Mouse (Mus musculus): ENCODE measurements at regions not wholly inside any gene's neighbourhood (a gene's known extent, or its start where the extent isn't known, plus 50 kb on each side); places are given as distances from the start of the nearest gene placed in this dataset.

- no peaks in the 10 kb centered on the region for H3K4me1 ChIP-seq (ENCODE audit: control insufficient read depth, insufficient read depth, low read length)
- no peak overlapping the region for H3K4me3 ChIP-seq (ENCODE audit: low read depth, low read length)
- H3K27me3 ChIP-seq (ENCODE audit: control insufficient read depth, insufficient read depth, low read length), result no peaks in the 10 kb centered on the region
- H3K4me2 ChIP-seq (replicated peaks; ENCODE audit: low read depth, low read length), result no peak overlapping the region
- H3K9ac ChIP-seq (replicated peaks; ENCODE audit: low read depth, low read length), result no peak overlapping the region
- 77% methylated on average over 2 of the region's 2 CpGs for WGBS
- H3K36me3 ChIP-seq (ENCODE audit: control insufficient read depth, insufficient read depth, low read length), result no peaks in the 10 kb centered on the region
- H3K27ac ChIP-seq (ENCODE audit: low read length), result no peak overlapping the region
- no peaks in the 10 kb centered on the region; the same call in 1 of the 2 replicates for H3K9me3 ChIP-seq (ENCODE audit: control insufficient read depth, low read depth, low read length)
- no peak for ATAC-seq (ENCODE audit: insufficient number of reproducible peaks, insufficient read depth, low FRiP score, low read depth)
Observed at GRCm38 (mm10) chr8:91983171-91983570, 181.3 kb upstream of the Irx3 start.

DNA sequence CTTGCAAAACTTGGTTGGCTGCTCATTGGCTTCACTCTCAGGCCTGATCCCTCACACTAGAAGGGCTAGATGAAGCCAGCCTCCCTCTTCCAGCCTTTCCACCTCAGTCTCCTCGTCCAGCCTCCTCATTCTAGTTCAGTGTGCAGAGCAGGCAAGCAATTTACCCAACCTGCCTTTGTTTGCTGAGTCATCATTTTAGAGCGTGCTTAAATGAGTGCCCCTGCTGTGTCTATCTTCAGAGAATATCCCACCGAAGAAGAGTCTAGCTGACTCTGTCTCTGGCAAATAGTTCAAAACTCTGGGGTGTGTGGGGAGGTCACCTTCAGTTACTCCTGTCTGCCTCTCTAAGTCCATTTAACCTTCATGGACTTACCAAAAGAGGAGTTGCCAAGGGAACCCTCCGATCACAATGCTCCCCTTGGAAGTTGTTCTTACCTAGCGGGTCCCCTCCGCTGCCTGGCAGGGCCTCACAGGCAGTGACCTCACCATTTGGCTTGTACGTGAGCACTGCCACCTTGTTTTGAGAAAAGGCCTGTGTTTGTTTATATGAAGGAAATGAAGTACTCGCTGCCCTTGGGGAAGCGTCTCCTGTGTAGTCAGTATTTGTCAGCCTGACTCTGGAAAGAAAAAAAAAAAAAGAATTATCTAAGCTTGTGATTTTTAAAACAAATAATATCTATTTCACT, 175.2 kb upstream of the Irx3 start:
- Histone ChIP-seq H3K4me1 (ENCODE audit: control insufficient read depth, insufficient read depth, low read length) (0 out of 2 replicates have a peak, but pooled peaks cover 2% of the 10 kb centered on the region), H3K4me2 (replicated peaks; ENCODE audit: low read depth, low read length) (no peak overlapping the region), H3K36me3 (ENCODE audit: control insufficient read depth, insufficient read depth, low read length) (no peaks in the 10 kb centered on the region), H3K27ac (ENCODE audit: low read length) (no peak overlapping the region), H3K27me3 (ENCODE audit: control insufficient read depth, insufficient read depth, low read length) (no peaks in the 10 kb centered on the region), H3K9ac (replicated peaks; ENCODE audit: low read depth, low read length) (no peak overlapping the region), H3K4me3 (ENCODE audit: low read depth, low read length) (no peak overlapping the region), H3K9me3 (ENCODE audit: control insufficient read depth, low read depth, low read length) (no peaks in the 10 kb centered on the region; the same call in 1 of the 2 replicates)
- WGBS, result 49% methylated on average over 9 of the region's 9 CpGs
- no peak for ATAC-seq (ENCODE audit: insufficient number of reproducible peaks, insufficient read depth, low FRiP score, low read depth)

GRCm38 (mm10) chr8:91975460-91975859, 173.6 kb upstream of the Irx3 start:
- 76% methylated on average over 2 of the region's 2 CpGs for WGBS
- Histone ChIP-seq H3K27ac (ENCODE audit: low read length) (no peak overlapping the region), H3K9me3 (ENCODE audit: control insufficient read depth, low read depth, low read length) (no peaks in the 10 kb centered on the region), H3K27me3 (ENCODE audit: control insufficient read depth, insufficient read depth, low read length) (no peaks in the 10 kb centered on the region), H3K4me3 (ENCODE audit: low read depth, low read length) (no peak overlapping the region), H3K36me3 (ENCODE audit: control insufficient read depth, insufficient read depth, low read length) (no peaks in the 10 kb centered on the region), H3K4me1 (ENCODE audit: control insufficient read depth, insufficient read depth, low read length) (0 out of 2 replicates have a peak, but pooled peaks cover 2% of the 10 kb centered on the region), H3K9ac (replicated peaks; ENCODE audit: low read depth, low read length) (no peak overlapping the region), H3K4me2 (replicated peaks; ENCODE audit: low read depth, low read length) (no peak overlapping the region)
- no peak for ATAC-seq (ENCODE audit: insufficient number of reproducible peaks, insufficient read depth, low FRiP score, low read depth)

- Histone ChIP-seq H3K36me3 (ENCODE audit: control insufficient read depth, insufficient read depth, low read length) (no peaks in the 10 kb centered on the region), H3K4me1 (ENCODE audit: control insufficient read depth, insufficient read depth, low read length) (0 out of 2 replicates have a peak, but pooled peaks cover 2% of the 10 kb centered on the region), H3K27ac (ENCODE audit: low read length) (no peak overlapping the region), H3K27me3 (ENCODE audit: control insufficient read depth, insufficient read depth, low read length) (no peaks in the 10 kb centered on the region), H3K9me3 (ENCODE audit: control insufficient read depth, low read depth, low read length) (no peaks in the 10 kb centered on the region), H3K4me3 (ENCODE audit: low read depth, low read length) (no peak overlapping the region), H3K4me2 (replicated peaks; ENCODE audit: low read depth, low read length) (no peak overlapping the region), H3K9ac (replicated peaks; ENCODE audit: low read depth, low read length) (no peak overlapping the region)
- 89% methylated on average over 3 of the region's 3 CpGs for WGBS
- no peak for ATAC-seq (ENCODE audit: insufficient number of reproducible peaks, insufficient read depth, low FRiP score, low read depth)
Observed at GRCm38 (mm10) chr8:91974636-91975035, 172.8 kb upstream of the Irx3 start.

DNA sequence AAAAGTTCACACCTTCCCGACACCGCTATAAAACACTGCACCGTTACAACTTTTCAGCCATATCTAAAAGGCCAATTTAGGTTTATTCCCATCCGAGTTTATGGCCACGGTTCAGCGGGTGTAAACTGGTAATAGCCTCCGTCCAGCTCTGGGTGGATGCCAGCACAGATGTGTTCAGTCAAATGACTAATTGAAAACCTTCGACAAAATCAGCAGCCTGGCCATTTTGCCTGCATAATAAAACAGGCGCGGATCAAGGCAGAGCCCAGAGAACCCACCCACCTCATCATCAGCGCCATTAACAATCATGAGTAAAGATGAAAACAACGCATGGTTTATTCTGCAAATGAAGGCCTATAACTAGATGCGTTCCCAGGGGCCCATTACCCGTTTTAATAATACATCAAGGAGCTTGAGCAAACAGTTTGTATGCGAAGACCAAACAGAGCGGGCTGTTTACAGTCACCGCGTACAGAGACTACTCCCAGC, 172.1 kb upstream of the Irx3 start:
- no peaks in the 10 kb centered on the region for H3K36me3 ChIP-seq (ENCODE audit: control insufficient read depth, insufficient read depth, low read length)

DNA sequence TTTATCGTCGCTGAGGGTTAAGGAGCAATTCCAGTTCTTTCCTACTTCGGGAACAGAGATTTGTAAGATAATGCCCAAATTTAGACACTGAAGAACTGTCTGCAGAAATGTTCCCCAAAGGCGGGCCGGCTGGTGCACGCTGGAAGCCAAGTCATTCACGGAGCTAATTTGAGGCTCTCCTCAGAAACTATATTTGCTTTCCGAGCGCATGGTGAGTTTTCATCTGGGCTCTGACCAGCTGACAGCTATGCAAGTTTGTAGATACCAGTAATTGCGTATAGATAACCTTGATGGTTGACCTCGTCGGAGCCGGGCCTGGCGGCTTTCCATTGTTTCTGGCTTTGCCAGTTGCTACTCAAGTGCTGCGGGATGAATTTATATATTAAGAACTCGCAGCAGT, 165.5 kb upstream of the Irx3 start:
- Histone ChIP-seq H3K27ac (ENCODE audit: low read length) (no peak overlapping the region), H3K4me3 (ENCODE audit: low read depth, low read length) (peak overlapping the region; percentile 16; the same call in 1 of the 2 replicates)

More for the DNA sequence above, 172.1 kb upstream of the Irx3 start:
- Histone ChIP-seq H3K27me3 (ENCODE audit: control insufficient read depth, insufficient read depth, low read length) (no peaks in the 10 kb centered on the region), H3K4me2 (replicated peaks; ENCODE audit: low read depth, low read length) (no peak overlapping the region), H3K27ac (ENCODE audit: low read length) (no peak overlapping the region), H3K4me1 (ENCODE audit: control insufficient read depth, insufficient read depth, low read length) (0 out of 2 replicates have a peak, but pooled peaks cover 2% of the 10 kb centered on the region), H3K4me3 (ENCODE audit: low read depth, low read length) (no peak overlapping the region), H3K9ac (replicated peaks; ENCODE audit: low read depth, low read length) (no peak overlapping the region), H3K9me3 (ENCODE audit: control insufficient read depth, low read depth, low read length) (no peaks in the 10 kb centered on the region)
- WGBS, result 58% methylated on average over 18 of the region's 18 CpGs
- ATAC-seq (ENCODE audit: insufficient number of reproducible peaks, insufficient read depth, low FRiP score, low read depth), result no peak

DNA sequence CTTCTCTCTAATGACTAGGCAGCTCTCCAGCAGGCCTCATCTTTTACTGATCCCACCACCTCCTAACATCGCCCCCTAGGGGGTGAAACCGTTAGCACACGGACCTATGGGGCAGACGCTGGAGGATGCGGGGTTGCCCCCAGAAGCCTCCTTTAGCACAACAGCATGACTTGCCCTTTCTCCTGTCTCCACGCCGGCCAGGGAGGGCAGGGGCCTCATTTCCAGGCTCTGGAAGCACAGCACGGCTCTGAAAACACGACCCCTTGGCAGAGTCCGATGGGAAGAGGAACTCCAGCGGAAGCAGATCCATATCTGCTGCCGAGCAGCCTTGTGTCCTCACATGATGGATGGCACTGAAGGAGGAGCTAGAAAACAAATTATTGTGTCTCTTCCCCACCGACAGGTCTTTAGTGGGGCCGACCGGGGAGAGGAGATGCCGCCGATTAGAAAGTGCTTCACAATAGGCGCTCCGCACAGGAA, 165.1 kb upstream of the Irx3 start:
- no peak overlapping the region for H3K27ac ChIP-seq (ENCODE audit: low read length)
- H3K27me3 ChIP-seq (ENCODE audit: control insufficient read depth, insufficient read depth, low read length), result no peaks in the 10 kb centered on the region
- ATAC-seq (ENCODE audit: insufficient number of reproducible peaks, insufficient read depth, low FRiP score, low read depth), result no peak
- H3K4me3 ChIP-seq (ENCODE audit: low read depth, low read length), result peak overlapping the region; percentile 16
- peak overlapping the region; percentile 47 for H3K4me2 ChIP-seq (replicated peaks; ENCODE audit: low read depth, low read length)
- H3K36me3 ChIP-seq (ENCODE audit: control insufficient read depth, insufficient read depth, low read length), result no peaks in the 10 kb centered on the region
- 16% methylated on average over 19 of the region's 19 CpGs for WGBS
- H3K4me1 ChIP-seq (ENCODE audit: control insufficient read depth, insufficient read depth, low read length), result peaks cover 5% of the 10 kb centered on the region; the same call in 1 of the 2 replicates
- no peak overlapping the region for H3K9ac ChIP-seq (replicated peaks; ENCODE audit: low read depth, low read length)
- H3K9me3 ChIP-seq (ENCODE audit: control insufficient read depth, low read depth, low read length), result no peaks in the 10 kb centered on the region

More for the DNA sequence above, 165.5 kb upstream of the Irx3 start:
- H3K9ac ChIP-seq (replicated peaks; ENCODE audit: low read depth, low read length), result no peak overlapping the region
- peak overlapping the region; percentile 47 for H3K4me2 ChIP-seq (replicated peaks; ENCODE audit: low read depth, low read length)
- ATAC-seq (ENCODE audit: insufficient number of reproducible peaks, insufficient read depth, low FRiP score, low read depth), result 0 out of 2 replicates have a peak, but pooled peaks have one; percentile 14
- H3K9me3 ChIP-seq (ENCODE audit: control insufficient read depth, low read depth, low read length), result no peaks in the 10 kb centered on the region
- H3K27me3 ChIP-seq (ENCODE audit: control insufficient read depth, insufficient read depth, low read length), result no peaks in the 10 kb centered on the region
- WGBS, result 23% methylated on average over 16 of the region's 16 CpGs
- no peaks in the 10 kb centered on the region for H3K36me3 ChIP-seq (ENCODE audit: control insufficient read depth, insufficient read depth, low read length)
- peaks cover 5% of the 10 kb centered on the region; the same call in 1 of the 2 replicates for H3K4me1 ChIP-seq (ENCODE audit: control insufficient read depth, insufficient read depth, low read length)

DNA sequence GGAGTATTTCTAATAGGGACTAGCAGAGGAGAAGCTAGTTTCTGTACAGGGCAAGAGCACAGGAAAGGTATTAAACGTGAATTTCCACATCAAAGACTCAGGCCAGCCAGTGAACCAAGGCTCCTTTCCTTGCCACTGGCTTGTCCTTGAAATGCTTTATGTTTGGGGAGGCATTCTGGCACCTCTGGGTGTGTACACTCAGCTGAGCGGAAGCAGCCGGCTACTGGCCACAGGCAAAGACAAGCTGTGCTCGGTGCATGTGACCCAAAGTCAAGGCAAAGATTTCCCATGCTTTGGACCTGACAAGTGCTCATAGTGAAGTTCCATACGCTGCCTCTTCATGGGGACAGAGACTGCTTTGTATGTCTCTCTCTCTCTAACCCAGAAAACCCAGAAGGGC, 159.8 kb upstream of the Irx3 start:
- H3K9me3 ChIP-seq (ENCODE audit: control insufficient read depth, low read depth, low read length), result peaks cover 4% of the 10 kb centered on the region; the same call in 1 of the 2 replicates
- no peaks in the 10 kb centered on the region for H3K4me1 ChIP-seq (ENCODE audit: control insufficient read depth, insufficient read depth, low read length)
- no peaks in the 10 kb centered on the region for H3K36me3 ChIP-seq (ENCODE audit: control insufficient read depth, insufficient read depth, low read length)
- no peak for ATAC-seq (ENCODE audit: insufficient number of reproducible peaks, insufficient read depth, low FRiP score, low read depth)
- H3K27me3 ChIP-seq (ENCODE audit: control insufficient read depth, insufficient read depth, low read length), result no peaks in the 10 kb centered on the region
- WGBS, result 75% methylated on average over 5 of the region's 5 CpGs
- no peak overlapping the region for H3K9ac ChIP-seq (replicated peaks; ENCODE audit: low read depth, low read length)
- no peak overlapping the region for H3K27ac ChIP-seq (ENCODE audit: low read length)
- H3K4me3 ChIP-seq (ENCODE audit: low read depth, low read length), result no peak overlapping the region
- no peak overlapping the region for H3K4me2 ChIP-seq (replicated peaks; ENCODE audit: low read depth, low read length)
